Mouse (Mus musculus) thymus, postnatal 4 days (tissue): ENCODE data around the gene Adprm.
"Not testable (repeated sequence)": the region's sequence is repeated elsewhere in the genome, so short reads cannot be mapped to it uniquely, and the experiment has no call there.

Experiments used
- DNase-seq: peaks from one replicate; pipeline ENCODE4 v3.0.0; 2021

Gene Adprm

DNA sequence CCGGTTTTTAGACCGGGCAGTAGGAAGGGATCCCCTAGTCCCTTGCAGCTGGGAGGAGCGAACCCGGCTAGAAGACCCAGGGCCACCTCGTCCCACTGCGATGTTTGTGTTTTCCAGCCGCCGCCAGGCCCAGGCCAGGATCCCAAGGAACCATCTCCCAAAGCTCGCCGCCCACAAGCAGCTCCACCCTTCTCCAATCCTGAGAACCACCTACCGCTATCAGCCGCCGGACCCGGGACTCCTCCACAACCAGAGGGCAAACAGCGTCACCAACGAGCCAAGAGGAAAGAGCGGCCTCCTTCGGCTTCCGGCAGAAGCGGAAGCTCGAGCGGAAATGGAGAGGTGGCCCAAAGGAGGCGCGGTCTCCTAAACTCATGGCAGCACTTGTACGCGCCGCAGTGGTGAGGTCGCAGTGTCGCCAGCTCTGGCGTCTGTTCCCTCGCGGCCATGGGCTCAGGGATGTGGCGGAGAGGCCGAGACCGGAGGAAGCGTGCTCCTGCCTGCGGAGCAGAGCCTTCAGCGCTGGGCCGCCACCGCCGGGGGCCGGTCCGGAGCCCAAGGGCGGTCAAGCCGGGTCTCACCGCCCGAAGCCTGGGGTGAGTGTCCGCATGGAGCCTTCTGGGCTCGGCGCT, at the start of gene Adprm, which contains the start of gene Sco1:
TSS of gene Adprm (minus strand) at position 274 of the 632 bp plus-strand sequence.
TSS of gene Sco1 (plus strand) at position 350 of the 632 bp plus-strand sequence.
- DNase-seq: peak; percentile 85

DNA sequence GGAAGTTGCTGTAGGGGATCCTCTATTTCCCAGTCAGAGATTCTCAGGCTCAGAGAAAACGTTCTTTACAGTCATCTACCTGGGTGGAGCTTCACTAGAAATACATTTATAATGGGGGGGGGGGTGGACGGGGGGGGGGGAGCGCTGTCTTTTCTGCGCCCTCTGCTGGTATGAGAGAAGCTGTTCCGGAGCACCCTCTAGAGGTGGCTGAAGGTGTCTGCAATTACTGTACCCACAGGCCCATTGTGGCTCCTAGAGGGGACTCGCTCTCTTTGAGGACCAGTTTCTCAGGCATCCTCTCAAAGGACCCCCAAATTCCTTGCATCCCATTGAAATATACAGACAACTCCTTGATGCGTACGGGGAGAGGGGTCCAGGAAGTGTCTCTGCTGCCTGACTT, 49.3 kb upstream of the Adprm start:
- DNase-seq: peak; percentile 62

DNA sequence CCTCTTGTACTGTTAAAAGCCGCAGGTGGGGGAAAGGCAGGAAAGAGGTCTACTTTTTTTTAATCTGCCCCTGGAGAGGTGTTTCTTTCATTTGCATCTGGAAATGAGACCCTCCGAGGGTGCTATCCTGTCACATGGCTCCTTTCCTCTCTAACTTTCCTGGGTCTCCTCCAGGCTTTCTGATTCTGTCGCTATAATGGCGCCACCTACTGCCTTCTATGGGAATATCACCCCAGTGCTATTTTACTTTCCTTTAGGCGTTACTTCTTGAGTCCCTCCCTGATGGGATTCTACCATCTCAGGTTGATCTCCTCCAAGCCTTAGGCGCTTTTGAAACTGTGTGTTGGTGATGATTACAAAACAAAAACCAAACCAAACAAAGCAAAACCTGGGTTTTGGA, 47.8 kb upstream of the Adprm start:
- DNase-seq: peak; percentile 37

DNA sequence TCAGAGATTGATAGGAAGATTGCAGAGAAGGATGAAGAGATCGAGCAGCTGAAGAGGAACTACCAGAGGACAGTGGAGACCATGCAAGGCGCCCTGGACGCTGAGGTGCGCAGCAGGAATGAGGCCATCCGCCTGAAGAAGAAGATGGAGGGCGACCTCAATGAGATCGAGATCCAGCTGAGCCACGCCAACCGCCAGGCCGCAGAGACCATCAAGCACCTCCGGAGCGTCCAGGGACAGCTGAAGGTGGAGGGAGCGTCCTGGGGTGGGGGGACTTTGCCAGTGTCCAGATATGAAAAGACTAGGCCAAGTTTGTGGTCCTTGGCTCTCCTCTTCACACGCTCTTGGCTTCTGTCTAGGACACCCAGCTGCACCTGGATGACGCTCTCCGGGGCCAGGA, 46.8 kb upstream of the Adprm start:
- no peak for DNase-seq

DNA sequence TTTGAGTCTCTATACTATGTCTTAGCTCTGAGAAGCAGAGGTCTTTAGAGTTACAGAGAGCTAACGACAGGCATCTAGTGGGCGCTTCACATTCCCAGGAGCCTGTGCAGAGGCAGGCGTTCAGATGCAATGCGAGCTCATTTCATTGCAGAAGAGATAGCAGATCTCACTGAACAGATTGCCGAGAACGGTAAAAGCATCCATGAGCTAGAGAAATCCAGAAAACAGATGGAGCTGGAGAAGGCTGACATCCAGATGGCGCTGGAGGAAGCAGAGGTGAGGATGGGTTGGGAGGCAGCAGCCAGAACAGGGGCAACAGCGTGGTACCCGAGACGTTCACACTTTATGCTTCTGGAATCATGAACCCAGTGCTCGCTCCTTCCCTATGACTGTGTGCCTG, 46.0 kb upstream of the Adprm start:
- no peak for DNase-seq

DNA sequence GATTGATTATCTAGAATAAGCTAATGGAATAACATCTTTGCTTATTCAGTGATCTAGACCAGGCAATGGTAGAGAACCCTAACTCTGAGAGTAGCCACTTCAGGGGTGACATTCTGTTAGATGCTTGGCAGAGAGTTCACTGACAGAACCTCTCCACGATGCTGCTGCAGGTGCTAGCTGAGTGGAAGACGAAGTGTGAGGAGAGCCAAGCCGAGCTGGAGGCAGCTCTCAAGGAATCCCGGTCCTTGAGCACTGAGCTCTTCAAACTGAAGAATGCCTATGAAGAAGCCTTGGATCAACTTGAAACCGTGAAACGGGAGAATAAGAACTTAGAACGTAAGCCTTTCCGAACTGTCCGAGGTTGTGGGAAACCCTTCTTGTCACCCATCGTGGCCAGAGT, 45.3 kb upstream of the Adprm start:
- DNase-seq: no peak

DNA sequence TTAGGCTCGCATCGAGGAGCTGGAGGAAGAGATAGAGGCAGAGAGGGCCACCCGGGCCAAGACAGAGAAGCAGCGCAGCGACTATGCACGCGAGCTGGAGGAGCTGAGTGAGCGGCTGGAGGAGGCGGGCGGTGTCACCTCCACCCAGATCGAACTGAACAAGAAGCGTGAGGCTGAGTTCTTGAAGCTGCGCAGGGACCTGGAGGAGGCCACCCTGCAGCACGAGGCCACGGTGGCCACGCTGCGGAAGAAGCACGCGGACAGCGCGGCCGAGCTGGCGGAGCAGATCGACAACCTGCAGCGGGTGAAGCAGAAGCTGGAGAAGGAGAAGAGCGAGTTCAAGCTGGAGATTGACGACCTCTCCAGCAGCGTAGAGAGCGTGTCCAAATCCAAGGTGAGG, 42.1 kb upstream of the Adprm start:
- DNase-seq: no peak

DNA sequence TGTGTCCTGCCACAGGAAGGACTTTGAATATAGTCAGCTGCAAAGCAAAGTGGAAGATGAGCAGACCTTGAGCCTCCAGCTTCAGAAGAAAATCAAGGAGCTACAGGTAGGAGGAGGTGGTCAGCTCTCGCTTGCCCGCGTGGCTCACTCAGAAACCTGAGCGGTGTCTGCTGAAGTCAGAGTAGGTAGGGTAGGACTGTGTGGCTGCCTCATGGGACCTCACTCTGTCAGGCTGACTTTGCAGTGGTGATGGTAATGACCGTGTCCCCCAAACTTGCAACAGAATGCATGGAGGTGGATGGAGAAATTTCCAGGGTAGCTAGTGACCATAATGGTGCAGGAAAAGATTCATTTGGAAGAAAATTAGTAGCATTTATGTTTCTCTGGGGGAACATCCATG, 41.3 kb upstream of the Adprm start:
- no peak for DNase-seq

DNA sequence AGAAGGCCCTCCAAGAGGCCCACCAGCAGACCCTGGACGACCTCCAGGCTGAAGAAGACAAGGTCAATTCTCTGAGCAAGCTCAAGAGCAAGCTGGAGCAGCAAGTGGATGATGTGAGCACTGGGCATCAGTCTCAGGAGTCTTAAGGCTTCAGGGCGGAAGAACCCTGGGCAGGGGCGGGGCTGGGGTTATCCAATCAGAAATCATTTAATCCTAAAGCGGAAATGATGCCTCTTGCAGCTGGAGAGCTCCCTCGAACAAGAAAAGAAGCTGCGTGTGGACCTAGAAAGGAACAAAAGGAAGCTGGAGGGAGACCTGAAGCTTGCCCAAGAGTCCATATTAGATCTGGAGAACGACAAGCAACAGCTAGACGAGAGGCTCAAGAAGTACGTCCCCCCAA, 40.8 kb upstream of the Adprm start:
- DNase-seq: no peak

DNA sequence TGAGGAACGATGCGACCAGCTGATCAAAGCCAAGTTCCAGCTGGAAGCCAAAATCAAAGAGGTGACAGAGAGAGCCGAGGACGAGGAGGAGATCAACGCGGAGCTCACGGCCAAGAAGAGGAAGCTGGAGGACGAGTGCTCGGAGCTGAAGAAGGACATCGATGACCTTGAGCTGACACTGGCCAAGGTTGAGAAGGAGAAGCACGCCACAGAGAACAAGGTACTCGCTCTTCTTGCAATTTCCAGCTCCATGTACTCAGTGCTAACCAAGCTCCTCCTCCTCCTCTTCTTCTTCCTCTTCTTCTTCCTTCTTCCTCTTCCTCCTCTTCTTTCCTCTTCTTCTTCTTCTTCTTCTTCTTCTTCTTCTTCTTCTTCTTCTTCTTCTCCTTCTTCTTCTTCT, 40.0 kb upstream of the Adprm start:
- not testable (repeated sequence) for DNase-seq

DNA sequence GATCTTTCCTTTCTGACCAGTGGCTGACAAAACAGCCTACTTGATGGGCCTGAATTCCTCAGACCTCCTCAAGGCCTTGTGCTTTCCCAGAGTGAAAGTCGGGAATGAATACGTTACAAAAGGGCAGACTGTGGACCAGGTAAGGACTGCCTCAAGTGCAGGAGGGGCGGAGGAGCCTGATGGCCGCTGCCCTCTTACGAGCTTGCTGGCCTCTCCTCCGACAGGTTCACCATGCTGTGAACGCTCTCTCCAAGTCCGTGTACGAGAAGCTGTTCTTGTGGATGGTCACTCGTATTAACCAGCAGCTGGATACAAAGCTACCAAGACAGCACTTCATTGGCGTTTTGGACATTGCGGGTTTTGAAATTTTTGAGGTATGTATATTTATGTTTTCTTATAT, 34.8 kb upstream of the Adprm start:
- DNase-seq: no peak

DNA sequence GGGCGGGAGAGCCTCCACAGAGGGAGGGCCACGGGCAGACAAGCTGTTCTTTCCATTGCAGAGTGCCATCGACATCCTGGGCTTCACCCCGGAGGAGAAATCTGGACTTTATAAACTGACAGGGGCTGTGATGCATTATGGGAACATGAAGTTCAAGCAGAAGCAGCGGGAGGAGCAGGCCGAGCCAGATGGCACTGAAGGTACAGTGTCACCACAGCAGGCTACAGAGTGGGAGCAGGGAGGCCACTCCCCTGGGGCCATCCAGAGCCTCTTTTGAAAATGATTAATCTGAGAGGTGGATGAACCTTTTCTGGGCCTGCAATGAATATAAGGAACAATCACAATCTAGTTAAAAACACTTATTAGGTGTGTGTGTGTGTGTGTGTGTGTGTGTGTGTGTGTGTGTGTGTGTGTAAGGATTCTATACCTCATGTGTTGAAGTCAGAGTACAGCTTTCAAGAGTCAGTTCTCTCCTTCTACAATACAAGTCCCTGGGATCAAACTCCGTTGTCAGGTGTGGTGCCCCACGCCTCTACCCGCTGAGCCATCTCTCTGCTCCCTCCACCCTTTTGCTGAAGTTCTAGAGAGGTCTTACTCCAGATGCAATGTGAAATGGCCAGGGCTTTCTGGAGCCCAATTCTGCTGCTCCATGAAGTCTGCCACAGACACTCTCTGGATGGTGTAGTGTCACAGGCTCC, 34.2 kb upstream of the Adprm start:
- no peak for DNase-seq

DNA sequence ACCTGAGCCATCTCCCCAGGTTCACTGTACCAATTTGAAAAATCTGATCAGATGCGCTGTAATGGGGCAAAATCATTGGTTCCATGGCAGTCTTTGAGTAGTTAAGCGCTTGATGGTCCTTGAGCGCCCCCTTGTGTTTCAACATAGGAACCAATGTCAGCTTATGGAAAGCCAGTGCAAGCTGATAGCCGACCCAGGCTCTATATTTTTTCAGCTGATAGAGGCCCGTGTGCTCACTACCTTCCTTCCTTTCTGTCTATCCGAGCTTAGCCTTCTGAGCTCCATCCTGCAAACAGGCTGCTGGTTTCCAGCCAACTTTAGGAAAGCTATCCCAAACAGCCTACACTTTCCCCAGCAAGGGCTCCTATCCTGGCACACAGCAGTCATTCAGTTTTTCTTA, 33.1 kb upstream of the Adprm start:
- DNase-seq: peak; percentile 75

DNA sequence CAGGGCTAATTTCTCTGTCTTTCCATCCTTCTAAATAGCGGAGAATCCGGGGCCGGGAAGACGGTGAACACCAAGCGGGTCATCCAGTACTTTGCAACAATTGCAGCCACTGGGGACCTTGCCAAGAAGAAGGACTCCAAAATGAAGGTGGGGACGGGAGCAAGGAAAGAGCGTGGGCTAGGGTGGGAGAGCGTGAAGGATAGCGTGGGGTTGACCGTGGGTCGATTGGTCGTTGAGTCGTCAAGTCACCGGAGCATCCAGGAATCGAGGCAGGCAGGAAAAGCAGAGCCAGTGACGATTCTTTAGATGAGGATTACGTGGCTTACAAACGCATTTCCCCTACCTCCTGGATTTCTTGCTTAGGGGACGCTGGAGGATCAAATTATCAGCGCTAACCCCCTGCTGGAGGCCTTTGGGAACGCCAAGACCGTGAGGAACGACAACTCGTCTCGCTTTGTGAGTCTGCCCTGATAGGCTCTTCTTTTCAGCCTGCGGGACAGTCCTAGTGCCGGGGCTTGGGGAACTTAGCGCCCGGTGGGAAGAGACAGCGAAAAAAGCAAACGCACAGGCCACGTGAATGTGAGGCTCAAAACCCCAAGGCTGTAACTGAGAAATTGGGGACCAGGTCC, 31.4 kb upstream of the Adprm start:
- no peak for DNase-seq

DNA sequence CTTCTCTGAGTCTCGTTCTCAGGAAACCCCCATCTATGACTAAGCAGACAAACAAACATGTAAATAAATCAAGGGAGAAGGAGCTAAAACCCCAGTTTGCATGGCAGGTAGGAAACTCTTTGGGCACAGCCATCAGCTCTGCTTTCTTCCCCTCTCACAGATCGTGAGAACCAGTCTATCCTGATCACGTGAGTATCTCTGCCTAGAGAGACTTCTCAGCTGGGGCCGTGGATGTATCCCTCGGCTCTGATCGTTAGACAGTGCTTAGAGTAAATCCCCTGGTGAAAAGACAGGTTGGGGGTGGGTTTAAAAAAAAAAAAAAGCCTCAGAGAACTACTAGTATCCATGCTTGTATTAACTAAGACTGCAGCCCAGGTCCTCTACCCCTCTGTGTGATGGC, 30.8 kb upstream of the Adprm start:
- no peak for DNase-seq

DNA sequence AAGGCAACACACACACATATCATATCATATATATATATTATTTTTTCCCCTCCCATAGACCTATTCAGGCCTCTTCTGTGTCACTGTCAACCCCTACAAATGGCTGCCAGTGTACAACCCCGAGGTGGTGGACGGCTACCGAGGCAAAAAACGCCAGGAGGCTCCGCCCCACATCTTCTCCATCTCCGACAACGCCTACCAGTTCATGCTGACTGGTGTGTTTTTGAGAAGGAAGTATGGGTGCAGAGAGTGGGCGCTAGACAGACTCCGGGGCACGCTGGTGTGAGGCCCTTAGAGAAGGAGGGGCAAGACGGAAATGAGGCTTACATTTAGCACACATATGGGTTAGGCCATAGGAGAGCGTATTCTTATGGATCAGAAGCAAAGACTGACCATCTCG, 30.4 kb upstream of the Adprm start:
- no peak for DNase-seq

DNA sequence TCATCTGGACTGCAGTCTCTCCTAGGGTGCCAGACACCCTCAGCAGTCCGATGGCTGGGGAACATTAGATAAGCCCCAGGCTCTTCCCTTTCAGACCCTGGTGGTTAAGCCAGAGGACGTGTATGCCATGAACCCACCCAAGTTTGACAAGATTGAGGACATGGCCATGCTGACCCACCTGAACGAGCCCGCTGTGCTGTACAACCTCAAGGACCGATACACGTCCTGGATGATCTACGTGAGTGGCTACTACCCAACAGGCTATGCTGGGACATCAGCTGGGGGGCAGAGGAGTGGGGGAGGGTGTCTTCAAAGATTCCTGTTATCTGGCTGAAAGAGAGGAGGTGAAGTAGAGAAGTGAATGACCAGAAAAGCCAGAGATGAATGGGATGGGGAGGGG, 29.8 kb upstream of the Adprm start:
- no peak for DNase-seq

DNA sequence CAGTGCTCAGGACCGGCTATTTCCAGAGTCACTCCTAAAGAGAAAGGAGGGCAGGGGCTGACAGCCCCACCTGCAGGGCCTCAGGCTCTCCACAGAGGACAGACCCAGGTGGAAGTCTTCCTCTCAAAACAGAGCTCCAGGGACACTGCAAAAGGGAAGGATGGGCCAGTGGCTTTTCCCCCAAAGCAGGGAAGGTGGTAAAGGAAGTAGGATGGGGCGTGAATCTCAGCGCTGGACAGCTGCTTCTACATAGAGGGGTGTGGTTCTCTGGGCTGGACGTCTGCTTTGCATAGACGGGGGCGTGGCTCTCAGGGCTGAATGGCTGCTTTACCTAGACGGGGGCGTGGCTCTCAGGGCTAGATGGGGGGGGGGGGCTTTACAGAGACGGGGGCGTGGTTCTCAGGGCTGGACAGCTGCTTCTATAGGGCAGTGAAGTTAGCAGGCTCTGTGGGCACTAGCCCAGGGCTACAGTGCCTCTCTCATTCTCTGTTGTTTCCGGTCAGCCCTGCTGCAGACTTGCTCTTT, 28.8 kb upstream of the Adprm start:
- no peak for DNase-seq

DNA sequence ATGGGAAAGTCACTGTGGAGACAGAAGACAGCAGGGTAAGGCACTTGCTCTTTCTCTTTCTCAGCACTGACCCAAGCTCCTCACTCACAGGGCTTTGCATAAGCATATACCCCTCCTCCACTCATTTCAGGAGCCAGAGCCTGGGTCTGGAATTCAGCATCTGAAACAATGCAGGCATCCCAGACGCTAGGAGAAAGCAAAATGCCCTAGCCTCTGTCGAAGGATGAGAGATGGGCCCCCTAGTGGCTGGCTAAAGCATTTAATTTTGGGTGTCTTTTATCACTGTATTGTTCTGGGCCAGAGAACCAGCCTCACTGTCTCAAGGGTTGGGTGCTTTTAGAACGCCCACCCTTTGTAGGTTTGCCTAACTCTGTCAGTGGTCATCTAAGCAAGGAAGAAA, 27.8 kb upstream of the Adprm start:
- peak; percentile 68 for DNase-seq

DNA sequence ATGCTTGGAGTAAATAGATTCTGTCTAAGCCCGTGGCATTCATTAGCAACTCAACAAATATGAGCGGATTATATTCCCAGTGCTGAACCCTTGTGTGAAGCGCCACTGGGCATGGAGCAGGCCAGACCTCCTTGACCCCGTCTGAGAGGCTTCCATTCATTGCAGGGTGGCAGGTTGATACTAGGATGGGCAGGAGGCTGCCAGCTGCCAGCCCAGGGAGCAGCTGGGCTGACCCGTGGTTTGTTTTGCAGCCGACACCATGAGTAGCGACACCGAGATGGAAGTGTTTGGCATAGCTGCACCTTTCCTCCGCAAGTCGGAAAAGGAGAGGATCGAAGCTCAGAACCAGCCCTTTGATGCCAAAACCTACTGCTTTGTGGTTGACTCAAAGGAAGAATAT, 27.3 kb upstream of the Adprm start:
- DNase-seq: no peak

DNA sequence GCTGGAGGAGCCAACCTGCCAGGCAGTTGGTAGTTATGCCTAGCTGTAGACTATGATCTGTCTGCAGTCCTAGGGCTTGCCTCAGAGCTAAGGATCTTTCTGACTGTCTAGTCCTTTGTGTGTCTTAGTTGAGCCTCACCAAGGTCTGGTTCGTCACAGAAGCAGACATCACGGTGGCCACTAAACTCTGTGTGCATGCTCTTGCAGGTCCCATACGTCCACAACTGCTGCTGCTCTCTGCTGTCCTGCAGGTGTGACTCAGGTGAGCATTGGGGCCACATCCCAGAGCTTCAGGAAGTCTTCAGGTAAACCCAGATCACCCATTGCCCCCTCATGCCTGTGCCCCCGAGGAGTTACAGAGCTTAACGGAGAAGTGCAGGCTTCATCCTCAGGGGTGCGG, 26.5 kb upstream of the Adprm start:
- DNase-seq: no peak

DNA sequence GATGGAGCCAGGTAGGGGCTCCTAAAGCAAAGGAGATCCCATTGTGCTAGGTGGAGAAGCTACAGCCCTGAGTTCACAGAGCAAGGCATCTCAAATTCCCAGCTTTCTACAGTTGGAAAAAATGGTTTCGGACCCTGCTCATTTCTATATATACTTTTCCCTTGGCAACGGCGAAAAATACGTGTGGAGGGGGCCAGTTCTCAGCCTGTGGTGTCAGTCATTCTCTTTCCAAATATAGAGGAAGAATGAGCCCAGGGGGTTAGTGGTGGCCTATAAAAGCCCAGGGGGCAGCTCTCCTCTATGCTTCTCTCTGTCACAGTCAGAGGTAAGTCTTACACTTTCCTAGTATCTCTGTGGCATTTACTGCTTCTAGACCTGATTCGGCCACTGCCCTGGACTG, 25.6 kb upstream of the Adprm start, which contains the start of gene Myh3:
TSS of gene Myh3 (plus strand) at position 301 of the 400 bp plus-strand sequence.
- DNase-seq: no peak

DNA sequence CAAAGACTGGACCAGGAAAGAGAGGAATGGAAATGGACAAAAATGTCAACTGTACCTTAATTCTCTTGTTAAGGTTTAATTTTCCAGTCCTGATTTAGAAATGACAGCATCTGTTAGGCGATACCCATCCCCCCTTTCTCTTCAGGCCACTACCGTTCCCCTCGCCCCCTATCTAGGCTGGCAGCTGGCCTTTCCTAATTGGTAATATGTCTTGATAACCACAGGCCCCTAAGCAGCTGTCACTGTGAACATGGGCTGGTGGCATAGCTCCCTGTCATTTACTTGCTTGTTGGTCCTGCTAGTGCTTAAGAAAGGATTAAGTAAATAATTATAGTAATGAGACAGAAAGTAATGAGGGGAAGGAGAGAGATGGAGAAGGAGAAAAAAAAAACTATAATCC, 25.0 kb upstream of the Adprm start:
- no peak for DNase-seq

DNA sequence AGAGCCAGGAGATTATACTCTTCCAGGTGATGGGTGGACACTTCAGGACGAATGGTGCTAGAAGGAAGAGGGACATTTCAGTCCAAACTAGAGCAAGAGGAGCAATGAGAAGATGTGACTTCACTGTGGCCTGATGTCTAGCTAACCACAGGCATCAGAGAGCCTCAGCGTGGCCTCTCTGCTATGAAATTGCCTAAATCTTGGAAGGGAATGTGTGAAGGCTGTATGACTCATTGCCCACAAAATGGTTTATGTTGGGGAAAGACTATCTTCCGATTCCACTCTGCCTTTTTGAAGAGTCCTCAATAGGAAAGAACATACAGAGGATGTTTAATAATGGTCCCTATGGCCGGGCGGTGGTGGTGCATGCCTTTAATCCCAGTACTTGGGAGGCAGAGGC, 24.4 kb upstream of the Adprm start:
- no peak for DNase-seq
